Mouse (Mus musculus) embryonic fibroblast, embryonic 13.5 days (primary cell): ENCODE data around the gene Mesp2. TPM values are rescaled to one million over a fixed set of nuclear protein-coding genes. Genes with fewer than 3 reads are reported as not detected.

ENCODE experiments used
- H3K27ac ChIP-seq: 2 replicates; pipeline ENCODE4 v1.5.1; 2012; ENCODE audit warnings: low read length, control low read depth, inconsistent platforms; ENCODE audit not compliant: insufficient read depth
- H3K4me1 ChIP-seq: 2 replicates; pipeline ENCODE4 v1.6.1; 2011; ENCODE audit warnings: low read length; ENCODE audit not compliant: control insufficient read depth, insufficient read depth
- H3K4me3 ChIP-seq: 2 replicates; pipeline ENCODE4 v1.5.1; 2011; ENCODE audit warnings: mild to moderate bottlenecking, control low read depth, low read length; ENCODE audit not compliant: insufficient read depth
- CTCF ChIP-seq: IDR thresholded peaks from 2 replicates; pipeline ENCODE4 v1.5.1; 2011; ENCODE audit warnings: mild to moderate bottlenecking, control low read depth, low read length, moderate library complexity, borderline replicate concordance; ENCODE audit not compliant: insufficient read depth
- POLR2A ChIP-seq: IDR thresholded peaks from 2 replicates; pipeline ENCODE4 v1.6.1; 2011; ENCODE audit warnings: low read depth, mild to moderate bottlenecking, control low read depth, low read length, moderate library complexity
- polyA plus RNA-seq: library from polyadenylated mRNA; stranded (reverse); fragments of >200 nt; gene quantifications from 2 replicates; pipeline ENCODE4 v1.2.4, GENCODE M21; 2011; ENCODE audit warnings: low read depth; ENCODE audit not compliant: missing spikeins, insufficient read length

Mesp2 gene
- polyA plus RNA-seq: not detected in 2 replicates

- Histone ChIP-seq H3K27ac (no peak within 1 kb of the TSS), H3K4me3 (no peak within 1 kb of the TSS; the same call in 1 of the 2 replicates), H3K4me1 (no peaks in the 10 kb centered on the region)
- TF ChIP-seq POLR2A (no peak), CTCF (no peak)
Measured at GRCm38 (mm10) chr7:79810611-79811506, at the start of gene Mesp2. Gene Mesp2, plus strand, starts transcription at chr7:79810727.

GRCm38 (mm10) chr7:79761124-79761876 lies 49.2 kb upstream of the Mesp2 start:
- TF ChIP-seq POLR2A: no peak
- TF ChIP-seq CTCF: no peak
- Histone ChIP-seq H3K4me1 (no peaks in the 10 kb centered on the region; the same call in 1 of the 2 replicates), H3K4me3 (no peak overlapping the region), H3K27ac (no peak overlapping the region)

- TF ChIP-seq CTCF (no peak), POLR2A (no peak)
- Histone ChIP-seq H3K4me1 (no peaks in the 10 kb centered on the region), H3K4me3 (no peak overlapping the region), H3K27ac (no peak overlapping the region)
Measured at GRCm38 (mm10) chr7:79762106-79762505, 48.4 kb upstream of the Mesp2 start.

GRCm38 (mm10) chr7:79765991-79766390 lies 44.5 kb upstream of the Mesp2 start:
- H3K4me1 ChIP-seq: no peaks in the 10 kb centered on the region
- no peak overlapping the region for H3K4me3 ChIP-seq
- H3K27ac ChIP-seq: no peak overlapping the region
- no peak for TF ChIP-seq CTCF
- TF ChIP-seq POLR2A: no peak

- H3K27ac ChIP-seq: no peak overlapping the region
- TF ChIP-seq POLR2A (no peak), CTCF (no peak)
- no peak overlapping the region for H3K4me3 ChIP-seq
- no peaks in the 10 kb centered on the region for H3K4me1 ChIP-seq
Measured at GRCm38 (mm10) chr7:79769664-79770063, 40.9 kb upstream of the Mesp2 start.

GRCm38 (mm10) chr7:79771561-79772512 lies 38.7 kb upstream of the Mesp2 start:
- TF ChIP-seq POLR2A: no peak
- TF ChIP-seq CTCF: no peak
- no peak overlapping the region for H3K4me3 ChIP-seq
- no peaks in the 10 kb centered on the region for H3K4me1 ChIP-seq
- H3K27ac ChIP-seq: no peak overlapping the region

GRCm38 (mm10) chr7:79780647-79781626 lies 29.6 kb upstream of the Mesp2 start:
- H3K4me3 ChIP-seq: no peak overlapping the region
- TF ChIP-seq CTCF (peak; percentile 49; the same call in 1 of the 2 replicates), POLR2A (peak; percentile 12; the same call in 1 of the 2 replicates)

GRCm38 (mm10) chr7:79781826-79782515 lies 28.6 kb upstream of the Mesp2 start:
- Histone ChIP-seq H3K4me1 (peaks cover 7% of the 10 kb centered on the region; the same call in 1 of the 2 replicates), H3K27ac (peak overlapping the region; percentile 88; the same call in 1 of the 2 replicates), H3K4me3 (no peak overlapping the region)
- no peak for TF ChIP-seq CTCF
- no peak for TF ChIP-seq POLR2A

More at GRCm38 (mm10) chr7:79780647-79781626, 29.6 kb upstream of the Mesp2 start:
- Histone ChIP-seq H3K27ac (peak overlapping the region; percentile 88), H3K4me1 (peaks cover 7% of the 10 kb centered on the region; the same call in 1 of the 2 replicates)
